Mouse (Mus musculus) MEL (cell line): Measurements from ENCODE around the gene Tsc22d1. TPM values are rescaled to one million over a fixed set of nuclear protein-coding genes. Genes with fewer than 3 reads are reported as not detected.
A peak's percentile ranks its signal among the peaks of the same experiment; 100 is the strongest.

Experiments
- DNase-seq: peaks from one replicate; pipeline ENCODE4 v3.0.0; 2011; ENCODE audit warnings: low read depth, low spot score
- H3K27ac ChIP-seq: 2 replicates; pipeline ENCODE4 v1.5.1; 2012; ENCODE audit warnings: low read depth, mild to moderate bottlenecking, control low read depth, low read length, moderate library complexity; ENCODE audit not compliant: control insufficient read depth
- H3K27me3 ChIP-seq, 2 experiments: fragments of 150-350 bp in 1 of 2; sonication (generic) in 1 of 2; 2 replicates each; pipeline ENCODE4 v1.6.1; 2012; ENCODE audit warnings: low read length in 2 of 2, mild to moderate bottlenecking in 2 of 2, improper control_type of control experiment in 1 of 2, moderate library complexity in 1 of 2; ENCODE audit not compliant: insufficient read depth in 2 of 2, control insufficient read depth in 1 of 2
- H3K36me3 ChIP-seq, 2 experiments: 2 replicates each; pipeline ENCODE4 v1.6.1; 2012 to 2014; ENCODE audit warnings: low read length in 2 of 2, improper control_type of control experiment in 1 of 2, inconsistent platforms in 1 of 2, mild to moderate bottlenecking in 1 of 2; ENCODE audit not compliant: insufficient read depth in 2 of 2, control insufficient read depth in 1 of 2
- H3K4me1 ChIP-seq, 2 experiments: fragments of 150-350 bp in 1 of 2; sonication (generic) in 1 of 2; 2 replicates each; pipeline ENCODE4 v1.6.1; 2012; ENCODE audit warnings: low read length in 2 of 2, improper control_type of control experiment in 1 of 2, mild to moderate bottlenecking in 1 of 2; ENCODE audit not compliant: insufficient read depth in 2 of 2, control insufficient read depth in 1 of 2
- H3K4me3 ChIP-seq, 2 experiments: fragments of 150-350 bp in 1 of 2; sonication (generic) in 1 of 2; 2 replicates each; pipeline ENCODE4 v1.5.1; 2012; ENCODE audit warnings: low read depth in 2 of 2, low read length in 2 of 2, mild to moderate bottlenecking in 2 of 2, moderate library complexity in 2 of 2, control low read depth in 1 of 2, improper control_type of control experiment in 1 of 2; ENCODE audit not compliant: control insufficient read depth in 1 of 2, insufficient read depth in 1 of 2
- H3K79me2 ChIP-seq: 2 replicates; pipeline ENCODE4 v1.6.1; 2012; ENCODE audit warnings: mild to moderate bottlenecking, low read length, moderate library complexity; ENCODE audit not compliant: control insufficient read depth, poor library complexity, insufficient read depth
- H3K9ac ChIP-seq: 2 replicates; pipeline ENCODE4 v1.6.1; 2012; ENCODE audit warnings: low read depth, mild to moderate bottlenecking, control low read depth, low read length, moderate library complexity; ENCODE audit not compliant: control insufficient read depth, poor library complexity, severe bottlenecking
- H3K9me3 ChIP-seq: fragments of 150-350 bp; sonication (generic); replicated peaks from 2 replicates; pipeline ENCODE4 v1.6.1; 2012; ENCODE audit warnings: mild to moderate bottlenecking, low read length, improper control_type of control experiment, moderate library complexity; ENCODE audit not compliant: insufficient read depth
- CHD1 ChIP-seq: IDR thresholded peaks from 2 replicates; pipeline ENCODE4 v1.6.1; 2012; ENCODE audit warnings: low read depth, mild to moderate bottlenecking, inconsistent platforms, low read length, improper control_type of control experiment
- CHD2 ChIP-seq: IDR thresholded peaks from 2 replicates; pipeline ENCODE4 v1.6.1; 2011; ENCODE audit warnings: low read length, improper control_type of control experiment
- E2F4 ChIP-seq: IDR thresholded peaks from 2 replicates; pipeline ENCODE4 v1.6.1; 2011; ENCODE audit warnings: low read depth, low read length, improper control_type of control experiment, borderline replicate concordance
- GABPA ChIP-seq: IDR thresholded peaks from 2 replicates; pipeline ENCODE4 v1.6.1; 2012; ENCODE audit warnings: low read depth, mild to moderate bottlenecking, inconsistent platforms, low read length, improper control_type of control experiment, moderate library complexity
- GATA1 ChIP-seq: IDR thresholded peaks from 2 replicates; pipeline ENCODE4 v1.6.1; 2011; ENCODE audit warnings: low read depth, low read length, improper control_type of control experiment
- HCFC1 ChIP-seq: IDR thresholded peaks from 2 replicates; pipeline ENCODE4 v1.6.1; 2012; ENCODE audit warnings: low read depth, mild to moderate bottlenecking, inconsistent platforms, low read length, improper control_type of control experiment, moderate library complexity
- JUND ChIP-seq: IDR thresholded peaks from 2 replicates; pipeline ENCODE4 v1.6.1; 2011; ENCODE audit warnings: low read depth, mild to moderate bottlenecking, improper control_type of control experiment, low read length
- KAT2A ChIP-seq: conservative IDR thresholded peaks from 2 replicates; pipeline ENCODE4 v1.6.1; 2012; ENCODE audit warnings: low read depth, low read length, improper control_type of control experiment, inconsistent platforms
- MAFK ChIP-seq: IDR thresholded peaks from 2 replicates; pipeline ENCODE4 v1.6.1; 2011; ENCODE audit warnings: low read depth, mild to moderate bottlenecking, low read length, improper control_type of control experiment, borderline replicate concordance
- MEF2A ChIP-seq: IDR thresholded peaks from 2 replicates; pipeline ENCODE4 v1.6.1; 2014; ENCODE audit warnings: low read depth, mild to moderate bottlenecking, inconsistent platforms, low read length, improper control_type of control experiment; ENCODE audit not compliant: poor library complexity, insufficient replicate concordance, severe bottlenecking; ENCODE audit errors: extremely low read depth
- MXI1 ChIP-seq: IDR thresholded peaks from 2 replicates; pipeline ENCODE4 v1.6.1; 2011; ENCODE audit warnings: mild to moderate bottlenecking, low read depth, low read length, improper control_type of control experiment
- MYC ChIP-seq: IDR thresholded peaks from 2 replicates; pipeline ENCODE4 v1.6.1; 2011; ENCODE audit warnings: low read depth, mild to moderate bottlenecking, low read length, improper control_type of control experiment, moderate library complexity
- NELFE ChIP-seq: IDR thresholded peaks from 2 replicates; pipeline ENCODE4 v1.6.1; 2011; ENCODE audit warnings: low read depth, low read length, improper control_type of control experiment
- POLR2A ChIP-seq, 2 experiments: IDR thresholded peaks; 2 replicates each; pipeline ENCODE4 v1.6.1; 2011 to 2012; ENCODE audit warnings: low read length in 2 of 2, mild to moderate bottlenecking in 2 of 2, control low read depth in 1 of 2, improper control_type of control experiment in 1 of 2, low read depth in 1 of 2, moderate library complexity in 1 of 2; ENCODE audit not compliant: control insufficient read depth in 1 of 2, insufficient read depth in 1 of 2, poor library complexity in 1 of 2
- POLR2AphosphoS5 ChIP-seq: IDR thresholded peaks from 2 replicates; pipeline ENCODE4 v1.6.1; 2012; ENCODE audit warnings: low read depth, borderline replicate concordance, mild to moderate bottlenecking, inconsistent platforms, low read length, moderate library complexity, mixed read lengths
- SIN3A ChIP-seq: IDR thresholded peaks from 2 replicates; pipeline ENCODE4 v1.6.1; 2012; ENCODE audit warnings: low read length, improper control_type of control experiment, inconsistent platforms
- TAL1 ChIP-seq: IDR thresholded peaks from 2 replicates; pipeline ENCODE4 v1.6.1; 2012; ENCODE audit warnings: mild to moderate bottlenecking, inconsistent platforms, low read length, moderate library complexity, mixed read lengths
- TBP ChIP-seq: IDR thresholded peaks from 2 replicates; pipeline ENCODE4 v1.8.0; 2011; ENCODE audit warnings: low read depth, low read length, improper control_type of control experiment
- USF1 ChIP-seq: IDR thresholded peaks from 2 replicates; pipeline ENCODE4 v1.6.1; 2014; ENCODE audit warnings: low read depth, mild to moderate bottlenecking, inconsistent platforms, low read length, improper control_type of control experiment, moderate library complexity
- USF2 ChIP-seq, 2 experiments: IDR thresholded peaks; 2 replicates each; pipeline ENCODE4 v1.6.1; 2011 to 2012; ENCODE audit warnings: improper control_type of control experiment in 2 of 2, low read length in 2 of 2, borderline replicate concordance in 1 of 2, inconsistent platforms in 1 of 2, low read depth in 1 of 2, mild to moderate bottlenecking in 1 of 2; ENCODE audit not compliant: insufficient read depth in 1 of 2
- ZC3H11A ChIP-seq: IDR thresholded peaks from 2 replicates; pipeline ENCODE4 v1.6.1; 2012; ENCODE audit warnings: low read depth, mild to moderate bottlenecking, inconsistent platforms, low read length, improper control_type of control experiment
- ZKSCAN1 ChIP-seq: IDR thresholded peaks from 2 replicates; pipeline ENCODE4 v1.6.1; 2012; ENCODE audit warnings: low read depth, mild to moderate bottlenecking, inconsistent platforms, low read length, improper control_type of control experiment, moderate library complexity
- ZNF384 ChIP-seq: IDR thresholded peaks from 2 replicates; pipeline ENCODE4 v1.6.1; 2012; ENCODE audit warnings: low read depth, mild to moderate bottlenecking, inconsistent platforms, low read length, improper control_type of control experiment
- polyA plus RNA-seq, 2 experiments: library from polyadenylated mRNA; stranded (reverse) in 1 of 2; unstranded in 1 of 2; fragments of >175 nt in 1 of 2; fragments of >200 nt in 1 of 2; gene quantifications; 2 replicates each; pipeline versions ENCODE4 v1.2.1 to v1.2.4; 2012; ENCODE audit warnings: low replicate concordance in 2 of 2, low read depth in 1 of 2; ENCODE audit not compliant: insufficient read length in 2 of 2, insufficient read depth in 1 of 2, missing spikeins in 1 of 2
- total RNA-seq: library from RNA; depleted of rRNA; stranded (reverse); fragments of 300-350 nt; gene quantifications from 2 replicates; pipeline ENCODE4 v1.2.3, GENCODE M21; 2012

Tsc22d1 gene
- total and polyA plus RNA-seq, 3 experiments = 7.6 to 15.9 TPM; not detected in 1

GRCm38 (mm10) chr14:76527758-76528313 is 113.1 kb downstream of the Tsc22d1 start:
- Histone ChIP-seq H3K79me2 (no peaks in the 10 kb centered on the region), H3K9ac (no peak overlapping the region), H3K9me3 (no peaks in the 10 kb centered on the region), H3K27ac (no peak overlapping the region), H3K27me3 (no peaks in the 10 kb centered on the region), H3K4me1 (peaks cover 13 to 34% of the 10 kb centered on the region in 2 experiments), H3K36me3 (peaks cover 0 to 20% of the 10 kb centered on the region in 2 experiments; a peak in 2 of 4 replicates), H3K4me3 (no peak overlapping the region)
- DNase-seq = no peak
- TF ChIP-seq TBP (no peak), ZKSCAN1 (no peak), GABPA (no peak), HCFC1 (no peak)

- H3K4me1 ChIP-seq = peaks cover 11 to 29% of the 10 kb centered on the region in 2 experiments
- H3K27me3 ChIP-seq = no peaks in the 10 kb centered on the region
- H3K9ac ChIP-seq = no peak overlapping the region
- DNase-seq = no peak
- no peak for TF ChIP-seq GATA1
- no peak for TF ChIP-seq MAFK
- no peak for TF ChIP-seq MEF2A
- TF ChIP-seq KAT2A = no peak
- no peak for TF ChIP-seq ZNF384
- TF ChIP-seq POLR2AphosphoS5 = no peak
- no peaks in the 10 kb centered on the region for H3K9me3 ChIP-seq
- no peak overlapping the region for H3K4me3 ChIP-seq
- H3K79me2 ChIP-seq = no peaks in the 10 kb centered on the region; the same call in 1 of the 2 replicates
- H3K27ac ChIP-seq = no peak overlapping the region
- H3K36me3 ChIP-seq = peaks cover 0 to 16% of the 10 kb centered on the region in 2 experiments; a peak in 2 of 4 replicates
Observed at GRCm38 (mm10) chr14:76528641-76529040, 113.9 kb downstream of the Tsc22d1 start.

GRCm38 (mm10) chr14:76531027-76531660 is 116.4 kb downstream of the Tsc22d1 start:
- H3K9me3 ChIP-seq = no peaks in the 10 kb centered on the region
- H3K79me2 ChIP-seq = no peaks in the 10 kb centered on the region; the same call in 1 of the 2 replicates
- peaks cover 11 to 29% of the 10 kb centered on the region in 2 experiments for H3K4me1 ChIP-seq
- H3K4me3 ChIP-seq = 0 out of 4 replicates have a peak overlapping the region, but pooled peaks of 1 of the 2 experiments have one; percentile 1
- H3K9ac ChIP-seq = peak overlapping the region; percentile 39
- no peaks in the 10 kb centered on the region for H3K27me3 ChIP-seq
- peak; percentile 69 for DNase-seq
- peaks cover 0 to 20% of the 10 kb centered on the region in 2 experiments; a peak in 2 of 4 replicates for H3K36me3 ChIP-seq
- peak overlapping the region; percentile 99 for H3K27ac ChIP-seq
- TF ChIP-seq TBP (0 out of 2 replicates have a peak, but pooled peaks have one; percentile 30), MAFK (no peak), MYC (no peak), USF2 (IDR thresholded peaks at IDR 0.05; ENCODE audit: borderline replicate concordance in 1 of 2, insufficient read depth in 1 of 2, low read depth in 1 of 2, low read length in 2 of 2) (peak; percentile 57 to 60; a peak in 3 of 4 replicates), HCFC1 (no peak), MEF2A (no peak), NELFE (no peak), ZC3H11A (no peak), POLR2A (IDR thresholded peaks at IDR 0.05; ENCODE audit: control insufficient read depth in 1 of 2, insufficient read depth in 1 of 2, low read depth in 1 of 2, low read length in 2 of 2, poor library complexity in 1 of 2) (no peak), CHD2 (no peak), GABPA (no peak), SIN3A (no peak), E2F4 (no peak), TAL1 (peak; percentile 58), CHD1 (no peak), GATA1 (no peak), MXI1 (0 out of 2 replicates have a peak, but pooled peaks have one; percentile 16), USF1 (peak; percentile 93), JUND (no peak)
